Mouse (Mus musculus) spleen, adult 2 months (tissue): ENCODE measurements around the gene Kdm3a. TPM values are rescaled to one million over a fixed set of nuclear protein-coding genes. Genes with fewer than 3 reads are reported as not detected.

Experiments
- DNase-seq, 2 experiments: peaks; one replicate each; pipeline versions ENCODE4 v3.0.0 to v3.0.0-alpha.2; 2012 to 2021; ENCODE audit warnings: low spot score in 2 of 2, low read depth in 1 of 2
- H3K27ac ChIP-seq: fragments of 200-500 bp; 2 replicates; pipeline ENCODE4 v1.5.1; 2012; ENCODE audit warnings: low read length, inconsistent platforms; ENCODE audit not compliant: insufficient read depth
- H3K27me3 ChIP-seq: fragments of 200-500 bp; 2 replicates; pipeline ENCODE4 v1.6.1; 2012; ENCODE audit warnings: mild to moderate bottlenecking, moderate library complexity, low read length, inconsistent platforms; ENCODE audit not compliant: control insufficient read depth, insufficient read depth
- H3K36me3 ChIP-seq: fragments of 200-500 bp; 2 replicates; pipeline ENCODE4 v1.6.1; 2012; ENCODE audit warnings: mild to moderate bottlenecking, low read length, inconsistent platforms; ENCODE audit not compliant: control insufficient read depth, insufficient read depth
- H3K4me1 ChIP-seq: fragments of 200-500 bp; 2 replicates; pipeline ENCODE4 v1.6.1; 2011; ENCODE audit warnings: inconsistent platforms; ENCODE audit not compliant: control insufficient read depth, insufficient read depth, insufficient read length
- H3K4me3 ChIP-seq: fragments of 200-500 bp; 2 replicates; pipeline ENCODE4 v1.5.1; 2011; ENCODE audit warnings: mild to moderate bottlenecking, inconsistent platforms; ENCODE audit not compliant: insufficient read depth, insufficient read length; ENCODE audit errors: extremely low read depth
- CTCF ChIP-seq: fragments of 200-500 bp; IDR thresholded peaks from 2 replicates; pipeline ENCODE4 v1.5.1; 2011; ENCODE audit warnings: mild to moderate bottlenecking, inconsistent platforms; ENCODE audit not compliant: insufficient read depth, insufficient read length, insufficient replicate concordance; ENCODE audit errors: extremely low read depth
- POLR2A ChIP-seq: fragments of 200-500 bp; IDR thresholded peaks from 2 replicates; pipeline ENCODE4 v1.6.1; 2011; ENCODE audit warnings: low read depth, low read length, inconsistent platforms
- WGBS: fragments of 180-500 bp; shearing (Covaris S2); methylation state at CpG from one replicate; pipeline ENCODE4 v1.1.7; 2018; 5-methylcytosine and 5-hydroxymethylcytosine counted together
- polyA plus RNA-seq: library from polyadenylated mRNA; depleted of rRNA; stranded (reverse); fragments of >200 nt; gene quantifications from 2 replicates; pipeline ENCODE4 v1.2.3, GENCODE M21; 2012; rRNA removed

Gene Kdm3a
- polyA plus RNA-seq: 8.1 and 9.9 TPM in 2 replicates

- Histone ChIP-seq H3K4me3 (peak within 1 kb of the TSS; percentile 86), H3K4me1 (no peaks in the 10 kb centered on the region; the same call in none of the 2 replicates), H3K27me3 (no peaks in the 10 kb centered on the region; the same call in 1 of the 2 replicates), H3K36me3 (peaks cover 6% of the 10 kb centered on the region), H3K27ac (peak within 1 kb of the TSS; percentile 100)
- TF ChIP-seq POLR2A: peak; percentile 74
- peak; percentile 34; the same call in 1 of the 2 replicates for TF ChIP-seq CTCF
- DNase-seq: peak; percentile 98 to 99
- under 1% methylated on average over 63 of the region's 63 CpGs for WGBS
Observed at GRCm38 (mm10) chr6:71632829-71633662, at the start of gene Kdm3a. TSS of gene Kdm3a (minus strand) at chr6:71632990.

- Histone ChIP-seq H3K4me1 (no peaks in the 10 kb centered on the region), H3K27ac (no peak overlapping the region), H3K4me3 (no peak overlapping the region), H3K27me3 (no peaks in the 10 kb centered on the region), H3K36me3 (no peaks in the 10 kb centered on the region)
- DNase-seq: no peak
- TF ChIP-seq POLR2A: no peak
- no peak; the same call in 1 of the 2 replicates for TF ChIP-seq CTCF
- 73% methylated on average over 7 of the region's 7 CpGs for WGBS
Observed at GRCm38 (mm10) chr6:71678891-71679290, 46.1 kb upstream of the Kdm3a start.

- 67% methylated on average over 2 of the region's 2 CpGs for WGBS
- Histone ChIP-seq H3K27me3 (no peaks in the 10 kb centered on the region), H3K4me1 (no peaks in the 10 kb centered on the region), H3K4me3 (no peak overlapping the region), H3K36me3 (no peaks in the 10 kb centered on the region), H3K27ac (no peak overlapping the region)
- no peak for DNase-seq
- TF ChIP-seq POLR2A: no peak
- peak; percentile 18; the same call in 1 of the 2 replicates for TF ChIP-seq CTCF
Observed at GRCm38 (mm10) chr6:71673166-71673565, 40.4 kb upstream of the Kdm3a start.

GRCm38 (mm10) chr6:71664511-71664910 lies 31.7 kb upstream of the Kdm3a start:
- Histone ChIP-seq H3K4me1 (no peaks in the 10 kb centered on the region), H3K27me3 (no peaks in the 10 kb centered on the region), H3K36me3 (no peaks in the 10 kb centered on the region), H3K27ac (no peak overlapping the region), H3K4me3 (no peak overlapping the region)
- DNase-seq: no peak
- TF ChIP-seq CTCF (no peak), POLR2A (no peak)
- WGBS: 71% methylated on average over 1 of the region's 1 CpGs

GRCm38 (mm10) chr6:71658290-71658689 lies 25.5 kb upstream of the Kdm3a start:
- H3K27me3 ChIP-seq: no peaks in the 10 kb centered on the region
- DNase-seq: no peak
- WGBS: 74% methylated on average over 2 of the region's 2 CpGs
- H3K27ac ChIP-seq: no peak overlapping the region
- no peaks in the 10 kb centered on the region for H3K36me3 ChIP-seq
- H3K4me3 ChIP-seq: no peak overlapping the region
- H3K4me1 ChIP-seq: no peaks in the 10 kb centered on the region
- TF ChIP-seq CTCF (no peak), POLR2A (no peak)

- Histone ChIP-seq H3K27ac (no peak overlapping the region), H3K4me3 (no peak overlapping the region), H3K27me3 (no peaks in the 10 kb centered on the region), H3K4me1 (no peaks in the 10 kb centered on the region), H3K36me3 (no peaks in the 10 kb centered on the region)
- no peak for TF ChIP-seq CTCF
- no peak for TF ChIP-seq POLR2A
- DNase-seq: no peak
- 71% methylated on average over 3 of the region's 3 CpGs for WGBS
Observed at GRCm38 (mm10) chr6:71655835-71656234, 23.0 kb upstream of the Kdm3a start.

GRCm38 (mm10) chr6:71651868-71652267 lies 19.1 kb upstream of the Kdm3a start:
- 67% methylated on average over 2 of the region's 2 CpGs for WGBS
- Histone ChIP-seq H3K36me3 (no peaks in the 10 kb centered on the region), H3K4me3 (no peak overlapping the region), H3K27ac (no peak overlapping the region), H3K4me1 (no peaks in the 10 kb centered on the region), H3K27me3 (no peaks in the 10 kb centered on the region)
- no peak for DNase-seq
- no peak for TF ChIP-seq CTCF
- no peak for TF ChIP-seq POLR2A
